Mouse (Mus musculus): ENCODE measurements at regions not wholly inside any gene's neighbourhood (a gene's known extent, or its start where the extent isn't known, plus 50 kb on each side); places are given as distances from the start of the nearest gene placed in this dataset.

DNA sequence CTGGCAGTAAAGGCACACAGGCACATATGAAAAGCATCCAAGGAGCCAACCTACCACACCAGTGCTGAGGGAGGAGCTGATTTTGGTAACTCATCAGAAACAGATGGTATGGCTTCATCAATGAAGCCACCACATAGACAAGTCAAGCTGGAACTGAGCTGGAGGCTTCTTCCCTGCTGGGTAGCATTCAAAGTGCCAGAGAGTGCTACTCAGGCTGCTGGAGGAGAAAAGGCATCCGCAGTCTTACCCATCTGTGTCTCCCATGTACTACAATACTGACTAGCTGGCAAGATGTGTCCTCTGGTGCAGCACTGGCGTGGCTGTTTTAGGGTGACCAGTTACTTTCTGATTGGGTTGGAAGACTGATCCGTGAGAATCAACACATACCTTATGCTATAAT is 87.3 kb downstream of the Fam76b start:
- H3K27me3 ChIP-seq (ENCODE audit: control insufficient read depth, insufficient read depth, low read length): no peaks in the 10 kb centered on the region
- H3K36me3 ChIP-seq (ENCODE audit: control insufficient read depth, insufficient read depth, low read length): no peaks in the 10 kb centered on the region
- no peak for TF ChIP-seq POLR2A (IDR thresholded peaks at IDR 0.05; ENCODE audit: borderline replicate concordance, extremely low read depth, insufficient read depth, insufficient read length)
- no peak overlapping the region for H3K4me2 ChIP-seq (replicated peaks; ENCODE audit: low read depth, low read length, severe bottlenecking)
- H3K9ac ChIP-seq (ENCODE audit: low read depth, low read length, severe bottlenecking): no peak overlapping the region
- no peak overlapping the region for H3K4me3 ChIP-seq (replicated peaks; ENCODE audit: low read length)
- H3K4me1 ChIP-seq (ENCODE audit: control insufficient read depth, insufficient read depth, low read length): peaks cover 2% of the 10 kb centered on the region; the same call in 1 of the 2 replicates
- ATAC-seq (ENCODE audit: low FRiP score, low read depth) (no peak), DNase-seq (ENCODE audit: low spot score) (no peak)
- WGBS: 84% methylated on average over 3 of the region's 3 CpGs
- H3K9me3 ChIP-seq (ENCODE audit: control insufficient read depth, low read length): no peaks in the 10 kb centered on the region
- no peak overlapping the region for H3K27ac ChIP-seq (replicated peaks; ENCODE audit: low read depth, low read length)

DNA sequence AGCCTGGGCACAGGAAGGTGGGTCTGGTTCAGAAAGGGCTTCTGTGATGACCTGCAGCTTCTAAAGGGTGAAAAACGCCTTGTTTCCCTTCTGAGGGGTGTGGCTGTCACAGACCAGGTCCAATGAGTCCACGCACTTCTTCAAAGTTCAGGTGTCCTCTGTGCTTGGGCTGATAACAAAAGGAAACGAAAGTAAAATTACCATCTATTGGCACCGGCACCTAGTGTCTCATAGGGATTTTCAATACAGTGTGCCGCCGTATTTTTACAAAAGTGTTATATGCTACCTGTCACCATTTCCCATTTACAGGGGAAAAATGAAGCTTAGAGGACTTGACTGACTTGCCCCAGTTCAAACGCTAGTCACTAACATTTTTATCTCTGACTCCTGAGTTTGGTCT is 89.3 kb downstream of the Fam76b start:
- ATAC-seq (ENCODE audit: low FRiP score, low read depth) (no peak), DNase-seq (ENCODE audit: low spot score) (no peak)
- Histone ChIP-seq H3K27me3 (ENCODE audit: control insufficient read depth, insufficient read depth, low read length) (no peaks in the 10 kb centered on the region), H3K27ac (replicated peaks; ENCODE audit: low read depth, low read length) (no peak overlapping the region), H3K9ac (ENCODE audit: low read depth, low read length, severe bottlenecking) (no peak overlapping the region), H3K4me3 (replicated peaks; ENCODE audit: low read length) (no peak overlapping the region), H3K4me2 (replicated peaks; ENCODE audit: low read depth, low read length, severe bottlenecking) (no peak overlapping the region), H3K9me3 (ENCODE audit: control insufficient read depth, low read length) (no peaks in the 10 kb centered on the region), H3K36me3 (ENCODE audit: control insufficient read depth, insufficient read depth, low read length) (no peaks in the 10 kb centered on the region), H3K4me1 (ENCODE audit: control insufficient read depth, insufficient read depth, low read length) (peaks cover 3% of the 10 kb centered on the region; the same call in 1 of the 2 replicates)
- WGBS: 76% methylated on average over 7 of the region's 7 CpGs
- no peak for TF ChIP-seq POLR2A (IDR thresholded peaks at IDR 0.05; ENCODE audit: borderline replicate concordance, extremely low read depth, insufficient read depth, insufficient read length)

DNA sequence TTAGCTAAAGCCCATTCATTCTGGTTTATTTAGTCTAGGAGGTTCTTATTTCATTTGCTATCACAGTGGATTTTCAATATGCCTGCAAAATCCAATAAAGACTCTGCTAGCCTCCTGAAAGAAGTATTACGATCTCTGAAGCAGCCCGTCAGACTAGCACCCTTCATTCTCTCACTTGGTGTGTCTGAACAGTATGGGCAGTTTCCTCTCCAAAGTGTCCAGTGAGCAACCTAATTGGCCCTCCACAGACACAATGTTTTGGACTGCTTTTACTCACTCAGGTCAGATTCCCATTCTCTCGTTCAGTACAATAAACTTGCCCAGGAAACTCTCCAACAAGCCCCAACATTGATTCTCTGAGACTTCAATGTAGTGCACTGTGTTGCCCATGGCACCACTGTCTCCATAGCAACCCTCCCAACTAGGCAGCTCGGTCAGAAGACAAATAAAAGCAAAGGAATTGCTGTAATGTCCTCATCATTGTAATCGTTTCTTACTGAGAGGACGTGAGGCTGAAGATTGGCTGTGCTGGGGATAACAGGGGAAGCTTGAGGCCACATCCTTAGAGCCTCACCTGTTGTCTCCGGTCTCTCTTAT is 91.2 kb downstream of the Fam76b start:
- WGBS: 48% methylated on average over 7 of the region's 7 CpGs
- ATAC-seq (ENCODE audit: low FRiP score, low read depth): no peak
- no peak for DNase-seq (ENCODE audit: low spot score)
- TF ChIP-seq POLR2A (IDR thresholded peaks at IDR 0.05; ENCODE audit: borderline replicate concordance, extremely low read depth, insufficient read depth, insufficient read length): no peak
- no peak overlapping the region for H3K9ac ChIP-seq (ENCODE audit: low read depth, low read length, severe bottlenecking)
- no peaks in the 10 kb centered on the region for H3K9me3 ChIP-seq (ENCODE audit: control insufficient read depth, low read length)
- H3K4me2 ChIP-seq (replicated peaks; ENCODE audit: low read depth, low read length, severe bottlenecking): no peak overlapping the region
- H3K27ac ChIP-seq (replicated peaks; ENCODE audit: low read depth, low read length): no peak overlapping the region
- no peaks in the 10 kb centered on the region for H3K27me3 ChIP-seq (ENCODE audit: control insufficient read depth, insufficient read depth, low read length)
- no peak overlapping the region for H3K4me3 ChIP-seq (replicated peaks; ENCODE audit: low read length)
- no peaks in the 10 kb centered on the region for H3K36me3 ChIP-seq (ENCODE audit: control insufficient read depth, insufficient read depth, low read length)
- peaks cover 3% of the 10 kb centered on the region; the same call in 1 of the 2 replicates for H3K4me1 ChIP-seq (ENCODE audit: control insufficient read depth, insufficient read depth, low read length)

DNA sequence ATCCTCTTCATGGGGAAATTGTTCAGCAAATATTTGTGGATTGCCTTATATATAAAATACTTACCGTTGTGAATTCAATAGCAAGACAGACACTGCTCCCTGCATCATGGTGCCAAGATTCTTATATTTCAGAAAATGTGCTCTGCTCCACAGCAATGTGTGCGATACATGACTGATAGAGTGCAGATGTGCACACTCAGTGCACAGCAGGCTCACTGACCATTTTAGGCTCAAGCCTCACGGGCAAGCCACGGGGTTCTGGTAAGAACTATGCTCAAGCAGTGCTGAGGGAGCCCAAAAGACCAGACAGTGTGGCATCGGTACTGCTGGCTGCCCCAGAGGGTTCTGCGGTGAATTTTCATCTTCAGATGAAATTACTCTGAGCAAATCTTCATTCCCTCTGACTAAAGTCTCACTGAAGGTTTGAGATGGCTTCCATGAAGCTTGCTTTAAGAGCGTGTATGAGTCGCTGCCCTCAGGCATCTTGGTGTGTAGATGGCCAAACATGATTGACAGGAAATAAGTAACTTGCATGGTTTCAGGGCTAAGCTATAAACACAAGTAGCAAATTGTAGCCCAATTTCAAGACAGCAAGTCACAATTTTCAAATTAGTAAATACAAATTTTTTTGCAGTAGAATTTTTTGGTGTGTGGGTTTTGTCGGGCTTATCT is 92.4 kb downstream of the Fam76b start:
- WGBS: 66% methylated on average over 9 of the region's 9 CpGs
- Histone ChIP-seq H3K27me3 (ENCODE audit: control insufficient read depth, insufficient read depth, low read length) (no peaks in the 10 kb centered on the region), H3K36me3 (ENCODE audit: control insufficient read depth, insufficient read depth, low read length) (no peaks in the 10 kb centered on the region), H3K4me1 (ENCODE audit: control insufficient read depth, insufficient read depth, low read length) (peaks cover 3% of the 10 kb centered on the region; the same call in 1 of the 2 replicates), H3K4me2 (replicated peaks; ENCODE audit: low read depth, low read length, severe bottlenecking) (no peak overlapping the region), H3K4me3 (replicated peaks; ENCODE audit: low read length) (no peak overlapping the region), H3K9ac (ENCODE audit: low read depth, low read length, severe bottlenecking) (no peak overlapping the region), H3K9me3 (ENCODE audit: control insufficient read depth, low read length) (no peaks in the 10 kb centered on the region), H3K27ac (replicated peaks; ENCODE audit: low read depth, low read length) (no peak overlapping the region)
- no peak for TF ChIP-seq POLR2A (IDR thresholded peaks at IDR 0.05; ENCODE audit: borderline replicate concordance, extremely low read depth, insufficient read depth, insufficient read length)
- ATAC-seq (ENCODE audit: low FRiP score, low read depth): no peak
- no peak for DNase-seq (ENCODE audit: low spot score)

DNA sequence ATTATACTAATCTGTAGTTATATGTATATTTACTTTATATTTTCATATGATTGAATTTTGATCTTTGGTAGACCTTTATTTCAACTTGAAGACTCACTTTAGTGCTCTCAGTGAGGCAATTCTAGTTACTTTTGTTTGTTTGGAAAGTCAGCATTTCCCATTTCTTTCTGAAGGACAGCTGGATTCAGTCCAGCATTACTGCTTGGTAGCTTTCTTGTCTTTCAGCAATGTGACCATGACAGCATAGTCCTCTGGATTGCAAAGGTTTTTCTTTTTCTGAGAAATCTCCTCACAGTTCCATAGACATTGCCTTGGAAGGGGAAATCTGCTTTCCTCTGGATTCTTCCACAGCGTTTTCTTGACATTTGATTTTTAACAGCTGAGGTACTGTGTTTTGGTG is 93.1 kb downstream of the Fam76b start:
- no peak overlapping the region for H3K4me3 ChIP-seq (replicated peaks; ENCODE audit: low read length)
- H3K4me2 ChIP-seq (replicated peaks; ENCODE audit: low read depth, low read length, severe bottlenecking): no peak overlapping the region
- WGBS: 83% methylated on average over 1 of the region's 1 CpGs
- no peak for DNase-seq (ENCODE audit: low spot score)
- no peak overlapping the region for H3K27ac ChIP-seq (replicated peaks; ENCODE audit: low read depth, low read length)
- peaks cover 3% of the 10 kb centered on the region; the same call in 1 of the 2 replicates for H3K4me1 ChIP-seq (ENCODE audit: control insufficient read depth, insufficient read depth, low read length)
- H3K9me3 ChIP-seq (ENCODE audit: control insufficient read depth, low read length): no peaks in the 10 kb centered on the region
- no peak overlapping the region for H3K9ac ChIP-seq (ENCODE audit: low read depth, low read length, severe bottlenecking)
- TF ChIP-seq POLR2A (IDR thresholded peaks at IDR 0.05; ENCODE audit: borderline replicate concordance, extremely low read depth, insufficient read depth, insufficient read length): no peak
- no peaks in the 10 kb centered on the region for H3K36me3 ChIP-seq (ENCODE audit: control insufficient read depth, insufficient read depth, low read length)
- ATAC-seq (ENCODE audit: low FRiP score, low read depth): no peak
- H3K27me3 ChIP-seq (ENCODE audit: control insufficient read depth, insufficient read depth, low read length): no peaks in the 10 kb centered on the region

All from limb, embryonic 14.5 days (tissue).